Mouse (Mus musculus) heart, embryonic 14.5 days (tissue): ENCODE data around the gene Zbtb46. TPM values are rescaled to one million over a fixed set of nuclear protein-coding genes. Genes with fewer than 3 reads are reported as not detected.

Experiments used
- ATAC-seq: fragments of 200-750 bp; cut with Nextera tagmentation; 2 replicates; pipeline ENCODE4 v1.8.0; 2017; ENCODE audit warnings: low read depth, moderate TSS enrichment; ENCODE audit not compliant: insufficient number of reproducible peaks, insufficient read depth, low FRiP score
- H3K27ac ChIP-seq, 2 experiments: fragments of 200-500 bp in 1 of 2; fragments of 300-500 bp in 1 of 2; sonication (generic) in 1 of 2; replicated peaks in 1 of 2; 2 replicates each; pipeline ENCODE4 v1.5.1; 2012 to 2014; ENCODE audit warnings: low read depth in 2 of 2, low read length in 2 of 2, control low read depth in 1 of 2, mild to moderate bottlenecking in 1 of 2, mixed read lengths in 1 of 2; ENCODE audit not compliant: control insufficient read depth in 1 of 2, insufficient read depth in 1 of 2
- H3K27me3 ChIP-seq: fragments of 300-500 bp; sonication (generic); 2 replicates; pipeline ENCODE4 v1.6.1; 2014; ENCODE audit warnings: mild to moderate bottlenecking, low read length, control low read depth; ENCODE audit not compliant: control insufficient read depth, insufficient read depth
- H3K36me3 ChIP-seq: fragments of 300-500 bp; sonication (generic); 2 replicates; pipeline ENCODE4 v1.6.1; 2014; ENCODE audit warnings: mild to moderate bottlenecking, control low read depth, low read length, mixed read lengths; ENCODE audit not compliant: control insufficient read depth, insufficient read depth
- H3K4me1 ChIP-seq, 2 experiments: fragments of 200-500 bp in 1 of 2; fragments of 300-500 bp in 1 of 2; sonication (generic) in 1 of 2; 2 replicates each; pipeline ENCODE4 v1.6.1; 2012 to 2014; ENCODE audit warnings: low read length in 2 of 2, control low read depth in 1 of 2, mixed read lengths in 1 of 2; ENCODE audit not compliant: control insufficient read depth in 2 of 2, insufficient read depth in 2 of 2
- H3K4me2 ChIP-seq: fragments of 300-500 bp; sonication (generic); 2 replicates; pipeline ENCODE4 v1.6.1; 2014; ENCODE audit warnings: mild to moderate bottlenecking, low read length
- H3K4me3 ChIP-seq, 2 experiments: fragments of 200-500 bp in 1 of 2; fragments of 300-500 bp in 1 of 2; sonication (generic) in 1 of 2; 2 replicates each; pipeline ENCODE4 v1.5.1; 2012 to 2014; ENCODE audit warnings: low read length in 2 of 2, mild to moderate bottlenecking in 2 of 2, control low read depth in 1 of 2, low read depth in 1 of 2, moderate library complexity in 1 of 2; ENCODE audit not compliant: control insufficient read depth in 1 of 2, insufficient read depth in 1 of 2
- H3K9ac ChIP-seq: fragments of 300-500 bp; sonication (generic); 2 replicates; pipeline ENCODE4 v1.6.1; 2014; ENCODE audit warnings: mild to moderate bottlenecking, low read length
- H3K9me3 ChIP-seq: fragments of 300-500 bp; sonication (generic); 2 replicates; pipeline ENCODE4 v1.6.1; 2016; ENCODE audit warnings: low read length, control low read depth; ENCODE audit not compliant: control insufficient read depth
- WGBS: fragments of 180-500 bp; shearing (Covaris S2); extraction: QIAGEN DNeasy Blood & Tissue Kit; methylation state at CpG from one replicate; pipeline ENCODE4 v1.1.7; 2014; 5-methylcytosine and 5-hydroxymethylcytosine counted together
- polyA plus RNA-seq: library from polyadenylated mRNA; unstranded; fragments of >200 nt; fragmentation: Nextera tagmentation; extraction: Ambion mirVana; gene quantifications from 2 replicates; pipeline ENCODE4 v1.2.1, GENCODE M21; 2014

Zbtb46 gene
- polyA plus RNA-seq, 1 experiment from 2014 or later, result 8.8 TPM

DNA sequence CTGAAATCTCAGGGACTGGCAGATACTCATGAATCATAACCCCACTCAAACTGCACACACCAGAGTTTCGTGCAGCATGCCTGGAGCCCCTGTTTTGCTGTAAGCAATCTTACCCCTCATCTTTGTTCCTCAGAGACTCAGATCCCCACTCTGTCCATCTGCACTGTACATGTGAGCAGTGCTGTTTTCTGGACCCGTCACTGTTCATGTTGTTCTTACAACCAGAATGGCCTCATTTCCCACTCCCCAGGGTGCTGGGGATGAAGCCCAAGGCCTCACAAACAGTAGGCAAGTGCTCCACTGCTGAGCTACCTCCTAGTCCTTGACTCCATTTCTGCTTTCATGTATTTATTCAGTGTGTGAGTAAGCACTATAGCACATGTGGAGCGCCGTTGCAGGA lies 7.0 kb downstream of the Zbtb46 start:
- no peak overlapping the region for H3K9ac ChIP-seq
- H3K4me2 ChIP-seq, result no peak overlapping the region
- ATAC-seq, result no peak
- no peaks in the 10 kb centered on the region for H3K27me3 ChIP-seq
- H3K27ac ChIP-seq, result no peak overlapping the region
- H3K4me3 ChIP-seq, result no peak overlapping the region
- H3K4me1 ChIP-seq, result peaks cover 0 to 5% of the 10 kb centered on the region in 2 experiments; a peak in 1 of 4 replicates
- H3K9me3 ChIP-seq, result no peaks in the 10 kb centered on the region
- 89% methylated on average over 4 of the region's 4 CpGs for WGBS
- H3K36me3 ChIP-seq, result no peaks in the 10 kb centered on the region

DNA sequence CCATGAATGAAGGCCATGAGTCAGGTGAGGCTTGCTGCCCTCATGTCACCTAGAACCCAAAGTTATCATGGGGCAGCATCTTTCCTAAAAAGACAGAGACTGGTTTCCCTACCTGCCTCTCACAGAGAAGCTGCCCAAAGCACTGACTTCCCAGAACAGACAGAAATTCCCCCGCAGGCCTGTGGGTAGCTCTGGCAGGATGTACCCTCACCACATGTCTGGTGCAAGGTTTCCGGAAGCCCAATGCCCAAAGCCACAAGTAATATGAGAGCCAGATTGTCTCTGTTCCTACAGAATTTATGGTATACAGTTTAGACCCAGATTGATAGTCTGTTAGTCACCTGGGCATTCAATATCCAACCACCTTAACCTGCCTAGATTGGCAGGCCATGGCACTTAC lies 16.2 kb downstream of the Zbtb46 start:
- Histone ChIP-seq H3K36me3 (no peaks in the 10 kb centered on the region), H3K4me3 (no peak overlapping the region), H3K4me1 (peaks cover 0 to 3% of the 10 kb centered on the region in 2 experiments; a peak in 1 of 4 replicates), H3K27ac (no peak overlapping the region), H3K9ac (no peak overlapping the region), H3K9me3 (no peaks in the 10 kb centered on the region), H3K27me3 (no peaks in the 10 kb centered on the region), H3K4me2 (no peak overlapping the region)
- no peak for ATAC-seq
- 97% methylated on average over 2 of the region's 2 CpGs for WGBS

DNA sequence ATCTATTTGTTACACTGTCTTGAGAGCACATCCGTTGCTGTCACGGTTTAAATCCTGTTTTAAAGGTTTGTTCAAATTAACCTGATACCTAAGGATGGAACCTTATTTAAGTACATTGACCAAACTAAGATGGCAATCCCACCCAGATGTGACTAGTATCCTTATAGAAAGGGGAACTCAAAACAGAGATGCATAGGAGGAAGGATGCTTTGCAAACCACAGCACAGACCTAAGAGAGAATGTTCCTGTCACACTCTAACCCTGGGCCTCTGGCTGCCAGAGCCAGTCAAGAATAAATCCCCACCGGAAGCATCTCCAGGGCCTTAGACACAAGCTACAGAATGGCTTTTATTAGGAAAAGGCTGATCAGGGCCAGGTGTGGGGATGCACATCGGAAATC lies 21.1 kb downstream of the Zbtb46 start:
- H3K4me3 ChIP-seq, result no peak overlapping the region
- no peaks in the 10 kb centered on the region for H3K27me3 ChIP-seq
- H3K9ac ChIP-seq, result no peak overlapping the region
- H3K4me2 ChIP-seq, result no peak overlapping the region
- H3K9me3 ChIP-seq, result no peaks in the 10 kb centered on the region
- ATAC-seq, result no peak
- peaks cover 7 to 11% of the 10 kb centered on the region in 2 experiments; a peak in 2 of 4 replicates for H3K4me1 ChIP-seq
- no peak overlapping the region for H3K27ac ChIP-seq
- no peaks in the 10 kb centered on the region for H3K36me3 ChIP-seq
- 88% methylated on average over 4 of the region's 4 CpGs for WGBS

DNA sequence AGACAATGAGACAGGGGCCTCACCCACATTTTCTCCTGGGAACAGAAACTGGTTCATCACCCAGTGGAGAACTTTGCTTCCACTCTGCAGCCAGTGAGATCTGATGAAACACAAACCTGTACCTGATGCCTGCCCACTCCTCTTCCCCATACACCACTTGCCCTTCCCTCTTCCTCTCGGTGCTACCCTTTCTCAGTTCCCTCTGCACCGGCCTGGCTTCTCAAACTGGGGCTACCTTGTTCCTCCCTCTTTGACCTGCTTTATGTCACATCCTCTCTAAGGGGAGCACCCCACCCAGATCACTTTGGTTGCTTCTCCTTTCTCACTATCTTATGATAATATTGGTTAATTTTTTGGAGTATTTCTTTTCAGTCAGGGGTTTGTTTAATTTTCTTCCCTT lies 23.0 kb downstream of the Zbtb46 start:
- H3K9me3 ChIP-seq, result no peaks in the 10 kb centered on the region
- WGBS, result 64% methylated on average over 2 of the region's 2 CpGs
- ATAC-seq, result no peak
- H3K4me3 ChIP-seq, result no peak overlapping the region
- H3K36me3 ChIP-seq, result no peaks in the 10 kb centered on the region
- H3K9ac ChIP-seq, result no peak overlapping the region
- H3K27me3 ChIP-seq, result no peaks in the 10 kb centered on the region
- H3K4me1 ChIP-seq, result peaks cover 7 to 11% of the 10 kb centered on the region in 2 experiments; a peak in 2 of 4 replicates
- H3K27ac ChIP-seq, result no peak overlapping the region
- no peak overlapping the region for H3K4me2 ChIP-seq

DNA sequence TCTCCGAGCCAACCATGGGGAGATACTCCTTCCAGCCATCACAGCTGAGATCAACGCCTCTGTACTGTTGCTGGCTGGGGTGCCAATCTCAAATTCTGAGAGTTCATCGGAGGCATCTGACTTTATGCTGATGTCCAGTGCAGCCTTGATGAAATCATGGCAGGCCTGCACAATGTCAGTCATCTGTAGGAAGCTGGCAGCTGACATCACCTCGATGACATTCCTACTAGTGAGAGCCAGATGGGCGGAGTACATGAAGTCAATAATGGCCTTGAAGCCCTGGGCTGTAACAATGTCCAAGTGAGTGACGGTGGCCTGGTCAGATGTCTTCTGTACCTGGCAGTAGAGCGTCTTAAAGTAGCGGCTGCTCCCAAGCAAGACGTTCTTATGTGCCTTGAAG lies 35.4 kb downstream of the Zbtb46 start:
- ATAC-seq, result peak; percentile 56; the same call in 1 of the 2 replicates
- peak overlapping the region; percentile 6 to 35; a peak in 3 of 4 replicates for H3K27ac ChIP-seq
- 39% methylated on average over 9 of the region's 9 CpGs for WGBS
- H3K4me2 ChIP-seq, result 0 out of 2 replicates have a peak overlapping the region, but pooled peaks have one; percentile 4
- peaks cover 32 to 55% of the 10 kb centered on the region in 2 experiments for H3K4me1 ChIP-seq
- H3K9ac ChIP-seq, result no peak overlapping the region
- peaks cover 20% of the 10 kb centered on the region for H3K36me3 ChIP-seq
- no peaks in the 10 kb centered on the region for H3K27me3 ChIP-seq
- no peaks in the 10 kb centered on the region for H3K9me3 ChIP-seq
- H3K4me3 ChIP-seq, result no peak overlapping the region

DNA sequence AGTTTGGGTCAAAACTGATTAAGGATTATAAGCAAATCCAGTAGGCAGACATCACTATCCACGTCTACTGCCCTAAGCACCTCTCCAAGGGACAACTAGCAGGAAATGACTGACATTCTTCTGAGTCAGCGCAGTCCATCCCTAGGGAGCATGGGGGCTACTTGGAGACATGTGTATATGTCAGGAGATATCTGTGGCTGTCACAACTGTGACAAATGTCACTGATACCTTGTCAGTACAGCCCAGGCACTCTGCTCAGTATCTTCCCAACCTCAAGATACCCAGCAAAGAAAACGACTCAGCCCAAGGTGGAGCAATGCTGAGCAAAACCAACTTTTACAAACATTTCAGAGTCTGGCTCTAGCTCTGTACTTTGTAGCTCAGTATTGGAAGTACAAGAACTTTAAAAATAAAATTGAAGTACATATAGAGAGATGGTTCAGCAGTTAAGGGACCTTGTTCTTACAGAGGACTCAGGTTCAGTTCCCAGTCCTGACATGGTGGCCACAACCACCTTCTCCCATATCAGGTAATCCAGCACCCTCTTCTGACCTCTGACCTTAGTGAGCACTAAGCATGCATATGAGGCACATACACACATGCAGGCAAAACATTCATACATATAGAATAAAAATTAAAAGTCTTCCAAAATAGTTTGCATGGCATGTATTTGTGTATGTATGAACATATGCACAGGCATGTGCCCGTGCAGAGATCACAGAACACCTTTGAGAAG lies 38.2 kb downstream of the Zbtb46 start:
- Histone ChIP-seq H3K27ac (0 out of 4 replicates have a peak overlapping the region, but pooled peaks have one; percentile 1 to 10), H3K4me1 (peaks cover 33 to 64% of the 10 kb centered on the region in 2 experiments), H3K27me3 (no peaks in the 10 kb centered on the region), H3K4me2 (no peak overlapping the region), H3K9ac (no peak overlapping the region), H3K4me3 (no peak overlapping the region), H3K9me3 (no peaks in the 10 kb centered on the region), H3K36me3 (peaks cover 20% of the 10 kb centered on the region)
- WGBS, result 19% methylated on average over 4 of the region's 4 CpGs
- no peak for ATAC-seq

DNA sequence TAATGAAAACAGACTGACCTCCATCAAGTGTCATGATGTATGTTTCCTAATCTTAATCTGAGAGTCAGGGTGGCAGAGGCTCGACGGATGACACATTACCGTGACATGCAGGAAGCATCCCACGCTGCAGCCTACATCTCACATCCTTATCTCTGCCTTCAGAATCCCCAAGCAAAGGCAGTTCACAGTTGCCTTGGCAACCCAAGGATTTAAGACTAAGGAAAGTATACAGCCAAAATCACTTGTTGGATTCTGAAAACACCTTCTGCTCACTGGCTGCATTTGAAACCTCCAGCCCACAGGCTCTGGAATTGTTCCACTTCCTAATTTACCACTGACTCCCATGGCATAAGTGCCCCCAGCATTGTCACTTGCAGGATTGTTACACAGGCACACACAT lies 38.8 kb downstream of the Zbtb46 start:
- Histone ChIP-seq H3K27me3 (no peaks in the 10 kb centered on the region), H3K4me3 (no peak overlapping the region), H3K27ac (0 out of 4 replicates have a peak overlapping the region, but pooled peaks have one; percentile 1 to 10), H3K9ac (no peak overlapping the region), H3K36me3 (peaks cover 20% of the 10 kb centered on the region), H3K9me3 (no peaks in the 10 kb centered on the region), H3K4me2 (no peak overlapping the region), H3K4me1 (peaks cover 36 to 68% of the 10 kb centered on the region in 2 experiments)
- no peak for ATAC-seq
- WGBS, result 22% methylated on average over 4 of the region's 4 CpGs
